In the genomic region with DNA sequence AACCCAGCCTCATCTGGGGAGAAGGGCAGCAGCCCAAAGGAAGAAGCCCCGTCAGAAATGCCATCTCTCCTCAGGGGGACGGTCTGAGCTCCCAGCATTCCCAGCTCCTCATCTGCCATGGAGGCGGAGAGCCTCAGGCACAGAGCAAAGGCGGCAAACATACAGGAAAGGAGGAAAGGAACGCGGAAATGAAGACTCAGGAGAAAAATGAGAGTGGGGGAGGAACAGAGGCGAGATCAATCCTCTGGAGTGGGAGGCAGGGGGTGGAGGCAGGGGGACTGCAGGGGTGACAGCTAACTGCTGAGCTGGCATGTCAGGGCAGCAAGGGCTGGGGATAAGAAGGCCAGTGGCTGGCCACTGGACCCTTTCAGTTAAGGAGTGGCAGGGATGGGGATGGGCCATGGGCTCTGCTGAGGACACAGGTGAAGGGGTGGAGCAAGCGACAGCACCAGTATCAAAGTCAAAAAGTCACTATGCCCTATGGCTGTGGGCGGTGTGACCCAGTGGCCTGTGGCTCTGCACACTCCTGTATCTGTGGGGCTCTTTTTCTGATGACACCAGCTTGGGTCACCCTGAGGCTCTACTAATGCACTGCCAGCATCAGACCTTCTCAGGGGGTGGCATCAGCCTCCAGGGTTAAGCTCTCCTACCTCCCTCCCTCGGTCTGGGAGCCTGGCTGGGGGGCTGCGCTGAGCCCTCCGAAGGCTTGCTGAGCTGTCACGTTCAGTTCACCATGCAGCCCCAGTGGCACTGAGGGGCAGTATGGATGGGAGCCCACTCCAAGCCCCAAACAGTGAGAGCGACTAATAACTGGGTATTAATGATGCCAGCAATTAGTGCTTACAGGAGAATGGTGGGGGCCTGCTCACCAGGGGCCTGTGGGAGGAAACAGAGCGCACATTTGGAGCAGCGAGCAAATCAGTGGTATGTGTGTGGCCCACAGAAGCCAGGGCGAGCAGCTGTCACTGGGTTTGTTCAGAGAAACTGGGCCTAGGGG, we compare ENCODE assay signal across 12 mouse cellular contexts.
DNase-seq lines count a peak whose midpoint lies in the region; ATAC-seq lines count a peak whose summit lies in the region.
"Had no signal": no experiment of that assay in that cellular context is flagged by ENCODE, and none has a peak within 500 bp of the region (broad histone marks: within the 10 kb centered on the region; RNA-seq: fewer than 3 reads in every experiment).

No protein-coding gene starts in this region.

- ATAC-seq in hindbrain, embryonic 11.5 days (ENCODE audit: low FRiP score), result no peak
- ATAC-seq in embryonic facial prominence, embryonic 13.5 days (ENCODE audit: insufficient number of reproducible peaks, insufficient read depth, low FRiP score, low TSS enrichment, low read depth), result no peak
- ATAC-seq in intestine, embryonic 16.5 days, result peak; percentile 50
- ATAC-seq in neural tube, embryonic 14.5 days (ENCODE audit: low read depth), result peak; percentile 44; the same call in 1 of the 2 replicates

- WGBS in hindbrain, embryonic 10.5 days, result 67% methylated on average over 17 of the region's 17 CpGs
- WGBS in hindbrain, embryonic 11.5 days, result 73% methylated on average over 17 of the region's 17 CpGs
- 47% methylated on average over 17 of the region's 17 CpGs for WGBS in embryonic facial prominence, embryonic 13.5 days
- WGBS in intestine, embryonic 16.5 days, result 70% methylated on average over 17 of the region's 17 CpGs
- 52% methylated on average over 17 of the region's 17 CpGs for whole genome bisulfite sequencing in neural tube, embryonic 14.5 days

- no peaks in the 10 kb centered on the region for H3K27me3 ChIP-seq in hindbrain, embryonic 10.5 days (ENCODE audit: insufficient read depth, poor library complexity, severe bottlenecking)
- no peaks in the 10 kb centered on the region for H3K27me3 ChIP-seq in hindbrain, embryonic 11.5 days (ENCODE audit: control insufficient read depth, insufficient read depth, low read length)
- H3K27me3 ChIP-seq in embryonic facial prominence, embryonic 13.5 days, result no peaks in the 10 kb centered on the region
- H3K27me3 ChIP-seq in intestine, embryonic 16.5 days (replicated peaks; ENCODE audit: control insufficient read depth, insufficient read depth, low read length), result no peaks in the 10 kb centered on the region
- H3K27me3 ChIP-seq in neural tube, embryonic 14.5 days (ENCODE audit: control insufficient read depth, insufficient read depth, low read length), result no peaks in the 10 kb centered on the region
- H3K27me3 ChIP-seq: embryonic facial prominence, embryonic 15.5 days had no signal

- H3K9ac ChIP-seq in hindbrain, embryonic 11.5 days (ENCODE audit: low read depth, low read length), result no peak overlapping the region
- no peak overlapping the region; the same call in 1 of the 2 replicates for H3K9ac ChIP-seq in embryonic facial prominence, embryonic 13.5 days
- H3K9ac ChIP-seq in intestine, embryonic 16.5 days (ENCODE audit: low read depth, low read length), result no peak overlapping the region
- no peak overlapping the region for H3K9ac ChIP-seq in neural tube, embryonic 14.5 days (replicated peaks; ENCODE audit: low read depth, low read length)
- H3K9ac ChIP-seq: embryonic facial prominence, embryonic 15.5 days had no signal

- no peaks in the 10 kb centered on the region for H3K36me3 ChIP-seq in hindbrain, embryonic 10.5 days
- no peaks in the 10 kb centered on the region for H3K36me3 ChIP-seq in hindbrain, embryonic 11.5 days (ENCODE audit: control insufficient read depth, insufficient read depth, low read length)
- no peaks in the 10 kb centered on the region for H3K36me3 ChIP-seq in embryonic facial prominence, embryonic 13.5 days
- no peaks in the 10 kb centered on the region for H3K36me3 ChIP-seq in intestine, embryonic 16.5 days (ENCODE audit: control insufficient read depth, insufficient read depth, low read length)
- no peaks in the 10 kb centered on the region for H3K36me3 ChIP-seq in neural tube, embryonic 14.5 days (ENCODE audit: control insufficient read depth, insufficient read depth, low read length)
- H3K36me3 ChIP-seq: embryonic facial prominence, embryonic 15.5 days had no signal

- no peaks in the 10 kb centered on the region for H3K9me3 ChIP-seq in hindbrain, embryonic 10.5 days
- no peaks in the 10 kb centered on the region for H3K9me3 ChIP-seq in hindbrain, embryonic 11.5 days (ENCODE audit: control insufficient read depth, low read length)
- H3K9me3 ChIP-seq in embryonic facial prominence, embryonic 13.5 days, result no peaks in the 10 kb centered on the region; the same call in 1 of the 2 replicates
- H3K9me3 ChIP-seq in intestine, embryonic 16.5 days (ENCODE audit: control insufficient read depth, low read length), result no peaks in the 10 kb centered on the region
- H3K9me3 ChIP-seq in neural tube, embryonic 14.5 days (ENCODE audit: control insufficient read depth, low read length), result no peaks in the 10 kb centered on the region
- H3K9me3 ChIP-seq: embryonic facial prominence, embryonic 15.5 days had no signal

- H3K4me1 ChIP-seq in hindbrain, embryonic 10.5 days (replicated peaks), result peaks cover 10% of the 10 kb centered on the region
- no peaks in the 10 kb centered on the region for H3K4me1 ChIP-seq in hindbrain, embryonic 11.5 days (replicated peaks; ENCODE audit: control insufficient read depth, insufficient read depth, low read length)
- H3K4me1 ChIP-seq in embryonic facial prominence, embryonic 13.5 days, result peaks cover 11% of the 10 kb centered on the region; the same call in 1 of the 2 replicates
- H3K4me1 ChIP-seq in intestine, embryonic 16.5 days (ENCODE audit: control insufficient read depth, insufficient read depth, low read length), result peaks cover 4% of the 10 kb centered on the region; the same call in 1 of the 2 replicates
- no peaks in the 10 kb centered on the region; the same call in 1 of the 2 replicates for H3K4me1 ChIP-seq in neural tube, embryonic 14.5 days (ENCODE audit: control insufficient read depth, insufficient read depth, low read length)
- H3K4me1 ChIP-seq: embryonic facial prominence, embryonic 15.5 days; megakaryocyte, embryonic 14.5 days had no signal

- no peak for DNase-seq in hindbrain, embryonic 10.5 days (ENCODE audit: low spot score)
- DNase-seq in hindbrain, embryonic 11.5 days (ENCODE audit: low spot score), result no peak
- no peak for DNase-seq in thymus, postnatal 14 days
- DNase-seq in adrenal gland, adult 2 months, result no peak
- no peak for DNase-seq in spleen, adult 18-20 months
- DNase-seq: kidney, adult 9 months; thymus, adult 18-20 months had no signal

- H3K4me2 ChIP-seq in hindbrain, embryonic 11.5 days (replicated peaks; ENCODE audit: low read depth, low read length), result no peak overlapping the region
- H3K4me2 ChIP-seq in embryonic facial prominence, embryonic 13.5 days, result peak overlapping the region; percentile 20; the same call in 1 of the 2 replicates
- no peak overlapping the region for H3K4me2 ChIP-seq in intestine, embryonic 16.5 days (ENCODE audit: low read depth, low read length)
- no peak overlapping the region for H3K4me2 ChIP-seq in neural tube, embryonic 14.5 days (ENCODE audit: low read depth, low read length)
- H3K4me2 ChIP-seq: embryonic facial prominence, embryonic 15.5 days had no signal

- H3K27ac ChIP-seq in hindbrain, embryonic 10.5 days, result peak overlapping the region; percentile 45
- H3K27ac ChIP-seq in hindbrain, embryonic 11.5 days (ENCODE audit: low read depth, low read length), result no peak overlapping the region
- H3K27ac ChIP-seq in embryonic facial prominence, embryonic 13.5 days, result no peak overlapping the region
- H3K27ac ChIP-seq in intestine, embryonic 16.5 days (ENCODE audit: low read length), result no peak overlapping the region
- H3K27ac ChIP-seq in neural tube, embryonic 14.5 days (ENCODE audit: low read depth, low read length), result no peak overlapping the region
- H3K27ac ChIP-seq: embryonic facial prominence, embryonic 15.5 days had no signal

- H3K4me3 ChIP-seq in hindbrain, embryonic 10.5 days, result no peak overlapping the region
- no peak overlapping the region for H3K4me3 ChIP-seq in hindbrain, embryonic 11.5 days (ENCODE audit: low read depth, low read length)
- no peak overlapping the region for H3K4me3 ChIP-seq in embryonic facial prominence, embryonic 13.5 days
- no peak overlapping the region for H3K4me3 ChIP-seq in intestine, embryonic 16.5 days (ENCODE audit: low read length)
- H3K4me3 ChIP-seq in neural tube, embryonic 14.5 days (ENCODE audit: low read depth, low read length), result no peak overlapping the region
- H3K4me3 ChIP-seq: embryonic facial prominence, embryonic 15.5 days; megakaryocyte, embryonic 14.5 days had no signal

Comparison
In these comparisons a context has a peak if more than half of its experiments do, and no peak if none do; other contexts are left out.
1. ATAC-seq: peak in intestine, embryonic 16.5 days (single experiment) and neural tube, embryonic 14.5 days (single experiment); none in hindbrain, embryonic 11.5 days (single experiment) and embryonic facial prominence, embryonic 13.5 days (single experiment).